Mouse (Mus musculus) gastrocnemius, postnatal 36 days (tissue): ENCODE measurements around the gene Hspa4l. TPM values are rescaled to one million over a fixed set of nuclear protein-coding genes. Genes with fewer than 3 reads are reported as not detected.
"Not testable (repeated sequence)": the region's sequence is repeated elsewhere in the genome, so short reads cannot be mapped to it uniquely, and the experiment has no call there.

Experiments used
- DNase-seq, 2 experiments: peaks; one replicate each; pipeline ENCODE4 v3.0.0; 2022
- intact Hi-C: fragments of 180-260 bp; cut with DNase I; formaldehyde crosslinking; loops from one replicate; pipeline ENCODE4 v1.15.1; 2025
- total RNA-seq, 2 experiments: library from RNA; stranded (reverse); gene quantifications; 2 replicates each; pipeline ENCODE4 v1.2.3; 2021

Hspa4l gene
- total RNA-seq, 2 experiments from 2014 or later, result 5.6 to 6.2 TPM

DNA sequence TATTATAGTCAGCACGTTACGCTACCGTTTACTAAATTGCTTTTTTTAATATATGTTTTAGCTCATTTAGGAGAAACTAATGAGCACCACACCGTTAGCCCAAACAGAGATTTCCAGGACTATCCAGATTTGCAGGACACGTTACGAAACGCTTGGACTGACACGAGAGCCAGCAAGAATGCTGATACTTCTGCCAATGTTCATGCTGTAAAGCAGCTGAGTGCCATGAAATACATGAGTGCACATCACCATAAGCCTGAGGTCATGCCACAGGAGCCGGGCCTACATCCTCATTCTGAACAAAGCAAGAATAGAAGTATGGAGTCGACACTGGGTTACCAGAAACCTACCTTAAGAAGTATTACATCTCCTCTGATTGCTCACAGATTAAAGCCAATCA lies 64.4 kb downstream of the Hspa4l start:
- intact Hi-C loops, result no loop called here
- DNase-seq, result no peak

DNA sequence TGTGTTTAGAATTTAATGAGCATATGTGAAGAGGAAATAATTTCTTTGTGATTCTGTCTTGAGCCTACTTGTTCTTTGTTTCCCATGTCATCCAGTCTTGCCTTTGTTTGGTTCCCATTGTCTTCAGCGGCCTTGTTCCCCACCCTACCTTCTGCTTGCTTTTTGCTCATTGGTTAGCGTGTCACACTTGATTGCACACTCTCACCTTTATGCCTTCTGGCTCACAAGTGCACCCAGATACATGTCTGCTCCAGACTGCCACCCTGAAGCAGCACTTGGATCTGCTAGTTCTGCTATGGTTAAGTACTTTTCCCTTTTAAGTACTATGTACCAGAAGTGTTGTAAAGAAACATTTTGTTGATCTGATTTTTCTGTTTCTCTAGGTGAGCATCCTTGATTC lies 65.6 kb downstream of the Hspa4l start:
- intact Hi-C loops, result no loop called here
- DNase-seq, result no peak

DNA sequence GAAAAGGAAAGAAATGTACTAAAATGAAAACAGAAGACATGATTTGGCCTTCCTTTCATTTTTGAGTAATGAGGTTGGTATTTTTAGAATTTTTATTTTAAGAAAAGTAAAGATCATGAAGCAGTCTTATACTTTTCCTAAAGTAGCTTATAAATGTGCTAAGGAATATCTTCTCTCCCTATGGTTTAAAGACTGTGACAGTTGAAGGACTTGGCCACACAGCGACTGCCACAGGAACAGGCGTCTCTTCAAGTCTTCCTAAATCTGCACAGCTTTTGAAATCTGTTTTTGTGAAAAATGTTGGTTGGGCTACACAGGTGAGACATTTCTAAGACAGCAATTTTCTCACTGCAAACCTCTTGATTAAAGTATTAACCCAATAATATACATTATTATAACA lies 69.0 kb downstream of the Hspa4l start:
- DNase-seq, result no peak
- intact Hi-C loops, result no loop called here

DNA sequence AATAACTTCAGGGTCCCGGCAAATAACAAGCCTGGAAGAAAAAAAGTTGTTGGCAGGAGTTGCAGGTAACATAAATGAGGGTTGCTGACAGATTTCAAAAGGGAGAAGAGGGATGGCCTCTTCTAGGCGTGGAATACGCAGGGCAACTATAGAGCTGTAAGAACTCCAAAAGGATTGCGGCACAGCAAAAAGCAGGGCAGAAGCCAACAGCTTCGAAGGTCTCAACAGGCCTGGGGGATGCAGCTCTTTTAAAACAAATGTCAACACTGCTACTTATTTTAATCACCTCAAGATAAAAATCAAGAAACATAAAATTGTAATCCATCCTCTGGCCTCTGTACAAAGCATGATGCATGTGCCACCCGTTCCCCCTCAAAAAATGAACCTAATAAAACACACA lies 101.2 kb downstream of the Hspa4l start:
- DNase-seq, intact Hi-C loops: not testable (repeated sequence)

Other genes with a start within 250 kb of the Hspa4l start
- 1 to 10 TPM; 1.0 to 1.8 TPM for gene Intu, start 213.2 kb upstream of the Hspa4l start, total RNA-seq
- gene Slc25a31, start 35.6 kb upstream of the Hspa4l start, total RNA-seq, result not detected
- gene Plk4, start 55.5 kb downstream of the Hspa4l start, total RNA-seq, result under 1 TPM; 0.54 to 0.71 TPM
- gene Mfsd8, start 102.4 kb downstream of the Hspa4l start, total RNA-seq, result 10 to 100 TPM; 12.9 to 16.6 TPM
- gene Abhd18, start 102.5 kb downstream of the Hspa4l start, total RNA-seq, result 10 to 100 TPM; 13.1 to 23.9 TPM
- gene 1700034I23Rik, start 158.0 kb downstream of the Hspa4l start, total RNA-seq, result under 1 TPM in 1 of 2 experiments, not detected in 1; 0.10 TPM
- 10 to 100 TPM; 66.4 to 69.0 TPM for gene Larp1b, start 205.3 kb downstream of the Hspa4l start, total RNA-seq